Mouse (Mus musculus): ENCODE data around the gene Slc41a3. TPM values are rescaled to one million over a fixed set of nuclear protein-coding genes. Genes with fewer than 3 reads are reported as not detected.

The Slc41a3 gene
- total RNA-seq (2023; ENCODE audit: inconsistent age) = 4.7 to 5.6 TPM (median 5.0 TPM) in 4 replicates

GRCm38 (mm10) chr6:90604533-90605297 lies at the start of gene Slc41a3:
Gene Slc41a3 (plus strand): TSS chr6:90604725.

Other genes starting within 250 kb of the Slc41a3 start
- 26.4 to 31.6 TPM (median 29.4 TPM) in 4 replicates for gene Zxdc, start 235.2 kb upstream of the Slc41a3 start, total RNA-seq (2023; ENCODE audit: inconsistent age)
- gene Cfap100, start 175.9 kb upstream of the Slc41a3 start, total RNA-seq (2023; ENCODE audit: inconsistent age) = not detected in 4 replicates
- gene Klf15, start 142.1 kb upstream of the Slc41a3 start, total RNA-seq (2023; ENCODE audit: inconsistent age) = not detected in 4 replicates
- gene Aldh1l1, start 118.3 kb upstream of the Slc41a3 start, total RNA-seq (2023; ENCODE audit: inconsistent age) = 0.35 to 1.3 TPM in 2 of 4 replicates, not detected in the others

Measured in B cell, adult (primary cell).